Mouse (Mus musculus) bone marrow, adult 2 months (tissue): ENCODE measurements around the gene Slc16a10. TPM values are rescaled to one million over a fixed set of nuclear protein-coding genes. Genes with fewer than 3 reads are reported as not detected.

ENCODE experiments used
- H3K27ac ChIP-seq: fragments of 200-500 bp; 2 replicates; pipeline ENCODE4 v1.5.1; 2012; ENCODE audit warnings: low read depth, mild to moderate bottlenecking, control low read depth, inconsistent platforms, low read length; ENCODE audit not compliant: control insufficient read depth, poor library complexity, insufficient read depth
- H3K4me1 ChIP-seq: fragments of 200-500 bp; 2 replicates; pipeline ENCODE4 v1.6.1; 2011; ENCODE audit warnings: low read length; ENCODE audit not compliant: control insufficient read depth, insufficient read depth
- H3K4me3 ChIP-seq: fragments of 200-500 bp; replicated peaks from 2 replicates; pipeline ENCODE3; 2011; ENCODE audit warnings: mild to moderate bottlenecking, low read depth, low read length, control low read depth; ENCODE audit not compliant: control insufficient read depth
- CTCF ChIP-seq: fragments of 200-500 bp; IDR thresholded peaks from 2 replicates; pipeline ENCODE4 v1.5.1; 2011; ENCODE audit warnings: low read length, control low read depth; ENCODE audit not compliant: control insufficient read depth, insufficient read depth
- POLR2A ChIP-seq: fragments of 200-500 bp; IDR thresholded peaks from 2 replicates; pipeline ENCODE4 v1.6.1; 2011; ENCODE audit warnings: low read depth, mild to moderate bottlenecking, control low read depth, low read length, borderline replicate concordance; ENCODE audit not compliant: control insufficient read depth
- WGBS: fragments of 180-500 bp; shearing (Covaris S2); methylation state at CpG from one replicate; pipeline ENCODE4 v1.1.7; 2018; 5-methylcytosine and 5-hydroxymethylcytosine counted together
- polyA plus RNA-seq: library from polyadenylated mRNA; stranded (reverse); fragments of >200 nt; gene quantifications from 2 replicates; pipeline ENCODE4 v1.2.4, GENCODE M21; 2011; ENCODE audit warnings: low replicate concordance; ENCODE audit not compliant: missing spikeins, insufficient read depth, insufficient read length

Gene Slc16a10
- polyA plus RNA-seq, 1 experiment: 24.6 TPM

DNA sequence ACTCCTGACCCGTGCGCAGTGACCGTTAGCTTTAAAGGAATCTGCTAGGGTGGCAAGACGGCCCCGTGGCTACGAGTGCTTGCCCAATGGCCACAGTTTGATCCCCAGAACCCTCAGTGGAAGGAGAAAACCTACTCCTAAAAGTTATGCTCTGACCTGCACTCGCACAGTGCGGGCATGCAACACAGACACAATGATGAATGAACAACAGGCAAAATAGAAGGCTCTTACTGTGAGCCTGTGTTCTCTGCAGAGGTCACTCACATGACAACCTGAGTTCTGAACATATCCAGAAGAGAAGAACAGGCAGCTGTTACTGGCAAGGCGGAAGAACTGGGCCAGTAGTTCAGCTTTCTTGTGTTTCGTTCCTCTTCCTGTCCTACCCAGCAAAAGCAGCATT is 73.5 kb downstream of the Slc16a10 start:
- no peak for TF ChIP-seq POLR2A
- no peak for TF ChIP-seq CTCF
- Histone ChIP-seq H3K4me1 (peaks cover 9% of the 10 kb centered on the region), H3K4me3 (no peak overlapping the region), H3K27ac (peak overlapping the region; percentile 56)
- WGBS: 36% methylated on average over 10 of the region's 10 CpGs

GRCm38 (mm10) chr10:40067529-40067928 is 74.5 kb downstream of the Slc16a10 start:
- WGBS: 83% methylated on average over 1 of the region's 1 CpGs
- no peak overlapping the region for H3K27ac ChIP-seq
- no peak overlapping the region for H3K4me3 ChIP-seq
- TF ChIP-seq CTCF (no peak), POLR2A (no peak)
- peaks cover 9% of the 10 kb centered on the region for H3K4me1 ChIP-seq

- TF ChIP-seq CTCF (no peak), POLR2A (no peak)
- WGBS: 80% methylated on average over 1 of the region's 1 CpGs
- no peak overlapping the region for H3K4me3 ChIP-seq
- H3K27ac ChIP-seq: no peak overlapping the region
- peaks cover 9% of the 10 kb centered on the region for H3K4me1 ChIP-seq
These were observed 75.0 kb downstream of the Slc16a10 start for GRCm38 (mm10) chr10:40067071-40067470.

- 79% methylated on average over 3 of the region's 3 CpGs for whole genome bisulfite sequencing
- TF ChIP-seq POLR2A (no peak), CTCF (no peak)
These were observed 76.7 kb downstream of the Slc16a10 start for GRCm38 (mm10) chr10:40065357-40065756.

DNA sequence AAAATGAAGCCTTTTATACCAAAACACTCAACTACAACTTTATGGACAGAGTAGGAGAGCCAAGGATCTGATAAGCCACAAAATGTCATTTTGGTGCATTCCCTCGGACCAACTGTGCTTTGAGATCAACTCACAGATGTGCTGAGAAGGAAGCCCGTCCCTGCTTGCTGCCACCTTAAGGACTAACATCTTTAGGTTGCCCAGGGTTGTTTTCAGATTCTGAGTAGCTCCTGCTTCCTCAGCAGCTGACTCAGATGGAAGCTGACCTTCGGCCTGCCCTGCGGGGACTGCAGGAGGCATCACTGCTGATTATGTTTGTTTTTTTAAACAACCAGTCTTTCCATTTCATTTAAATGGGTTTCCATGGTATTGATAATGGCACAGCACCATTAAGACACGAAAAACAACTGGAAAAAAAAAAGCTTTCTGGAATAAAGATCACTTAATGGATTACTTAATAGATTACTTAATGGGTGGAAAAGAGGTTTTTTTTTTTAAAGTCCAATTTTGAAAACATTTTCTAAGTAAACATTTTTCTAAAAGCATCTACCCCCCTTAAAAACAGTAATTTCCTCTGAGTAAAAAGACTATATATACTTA is 78.7 kb downstream of the Slc16a10 start:
- TF ChIP-seq POLR2A: no peak
- TF ChIP-seq CTCF: no peak
- Histone ChIP-seq H3K4me1 (peaks cover under 1% of the 10 kb centered on the region; the same call in 1 of the 2 replicates), H3K27ac (no peak overlapping the region), H3K4me3 (no peak overlapping the region)
- WGBS: 76% methylated on average over 5 of the region's 5 CpGs

More at GRCm38 (mm10) chr10:40065357-40065756, 76.7 kb downstream of the Slc16a10 start:
- Histone ChIP-seq H3K4me1 (peaks cover 4% of the 10 kb centered on the region), H3K4me3 (no peak overlapping the region), H3K27ac (no peak overlapping the region)

DNA sequence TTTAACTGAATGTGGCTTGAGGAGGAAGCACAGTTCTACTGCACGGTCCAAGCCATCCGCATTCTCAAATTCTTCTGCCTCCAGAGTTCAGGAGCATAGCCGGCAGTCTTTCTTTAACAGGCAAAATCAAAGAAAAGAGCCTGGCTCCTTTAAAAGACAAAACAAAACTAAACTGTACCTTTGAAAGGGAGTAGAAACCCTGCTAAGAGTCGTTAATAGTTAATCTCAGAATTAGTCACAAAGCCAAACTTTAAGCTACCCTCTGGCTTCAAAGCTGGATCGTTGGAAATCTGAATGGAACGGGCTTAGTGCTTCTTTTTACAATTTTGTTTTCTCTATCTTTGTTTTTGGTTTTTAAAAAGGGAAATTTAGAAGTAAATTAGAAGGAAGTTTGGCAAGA is 79.2 kb downstream of the Slc16a10 start:
- Histone ChIP-seq H3K4me1 (no peaks in the 10 kb centered on the region; the same call in 1 of the 2 replicates), H3K27ac (no peak overlapping the region), H3K4me3 (no peak overlapping the region)
- WGBS: 88% methylated on average over 6 of the region's 6 CpGs
- TF ChIP-seq CTCF (no peak), POLR2A (no peak)

- peaks cover 1% of the 10 kb centered on the region; the same call in 1 of the 2 replicates for H3K4me1 ChIP-seq
- H3K4me3 ChIP-seq: no peak overlapping the region
- no peak overlapping the region for H3K27ac ChIP-seq
- TF ChIP-seq CTCF: no peak
- TF ChIP-seq POLR2A: no peak
- 95% methylated on average over 5 of the region's 5 CpGs for WGBS
These were observed 80.1 kb downstream of the Slc16a10 start for GRCm38 (mm10) chr10:40061926-40062325.

DNA sequence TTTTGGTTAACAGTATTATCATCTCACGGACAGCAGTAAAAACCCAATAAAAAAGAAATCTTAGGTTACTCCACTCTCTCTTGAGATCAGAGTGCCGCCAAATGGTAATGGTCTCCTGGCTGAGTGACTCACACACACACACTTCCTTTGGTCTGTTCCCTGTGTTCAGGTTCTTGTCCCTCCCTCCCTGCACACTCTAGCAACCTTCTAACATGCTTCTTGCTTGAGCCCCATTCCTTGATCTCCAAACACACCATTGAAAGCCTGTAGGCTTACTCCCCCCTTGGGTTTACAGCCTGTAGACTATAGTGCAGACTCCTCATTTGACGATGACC is 83.3 kb downstream of the Slc16a10 start:
- H3K27ac ChIP-seq: no peak overlapping the region
- WGBS: 68% methylated on average over 3 of the region's 3 CpGs
- TF ChIP-seq CTCF: no peak
- no peak for TF ChIP-seq POLR2A
- peaks cover 1% of the 10 kb centered on the region; the same call in 1 of the 2 replicates for H3K4me1 ChIP-seq
- H3K4me3 ChIP-seq: no peak overlapping the region
